Mouse (Mus musculus): ENCODE measurements around the gene Nos3. TPM values are rescaled to one million over a fixed set of nuclear protein-coding genes. Genes with fewer than 3 reads are reported as not detected.

Gene Nos3
- polyA plus RNA-seq, 1 experiment from 2014 or later: 18.8 TPM

DNA sequence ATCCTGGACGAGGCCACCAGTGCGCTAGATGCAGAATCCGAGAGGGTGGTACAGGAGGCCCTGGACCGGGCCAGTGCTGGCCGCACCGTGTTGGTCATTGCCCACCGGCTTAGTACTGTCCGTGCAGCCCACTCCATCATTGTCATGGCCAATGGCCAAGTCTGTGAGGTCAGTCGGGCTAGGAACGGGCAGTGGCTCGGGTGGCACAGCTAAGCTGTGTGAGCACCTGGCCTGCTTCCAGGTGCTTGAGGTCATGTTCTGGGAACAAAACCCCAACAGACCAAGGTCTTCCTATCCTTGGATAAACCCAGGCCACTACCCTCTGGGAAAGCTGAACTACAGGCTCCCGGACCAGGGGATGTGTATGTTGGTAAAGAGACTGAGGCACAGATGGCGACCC is 44.0 kb downstream of the Nos3 start:
- H3K36me3 ChIP-seq: no peaks in the 10 kb centered on the region
- ATAC-seq (ENCODE audit: borderline replicate concordance, extremely low read depth, low FRiP score, low TSS enrichment): no peak

DNA sequence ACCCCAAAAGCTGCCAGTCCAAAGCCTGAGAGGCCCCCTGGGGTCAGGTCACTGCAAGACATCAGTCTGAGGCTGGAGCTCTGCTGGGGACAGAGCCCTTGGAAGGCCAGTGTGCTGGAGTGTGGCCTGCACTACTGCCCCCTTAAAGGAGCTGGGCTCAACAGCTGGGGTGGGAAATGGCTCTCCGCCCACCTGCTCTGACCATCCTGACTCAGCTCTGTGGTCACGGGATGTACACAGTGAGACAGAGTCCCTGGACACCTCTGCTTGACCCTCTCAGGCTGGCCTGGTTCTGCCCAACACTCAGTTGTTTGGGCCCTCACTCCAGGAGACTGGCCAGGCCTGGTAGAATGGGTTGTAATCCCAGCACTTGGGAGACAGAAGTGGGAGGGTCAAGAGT is 44.9 kb downstream of the Nos3 start:
- Histone ChIP-seq H3K27ac (no peak overlapping the region), H3K4me3 (no peak overlapping the region)

More for the DNA sequence above, 44.0 kb downstream of the Nos3 start:
- Histone ChIP-seq H3K27ac (no peak overlapping the region), H3K9ac (no peak overlapping the region), H3K4me2 (no peak overlapping the region), H3K27me3 (no peaks in the 10 kb centered on the region), H3K4me3 (no peak overlapping the region), H3K4me1 (no peaks in the 10 kb centered on the region), H3K9me3 (no peaks in the 10 kb centered on the region)
- WGBS: 83% methylated on average over 13 of the region's 13 CpGs

DNA sequence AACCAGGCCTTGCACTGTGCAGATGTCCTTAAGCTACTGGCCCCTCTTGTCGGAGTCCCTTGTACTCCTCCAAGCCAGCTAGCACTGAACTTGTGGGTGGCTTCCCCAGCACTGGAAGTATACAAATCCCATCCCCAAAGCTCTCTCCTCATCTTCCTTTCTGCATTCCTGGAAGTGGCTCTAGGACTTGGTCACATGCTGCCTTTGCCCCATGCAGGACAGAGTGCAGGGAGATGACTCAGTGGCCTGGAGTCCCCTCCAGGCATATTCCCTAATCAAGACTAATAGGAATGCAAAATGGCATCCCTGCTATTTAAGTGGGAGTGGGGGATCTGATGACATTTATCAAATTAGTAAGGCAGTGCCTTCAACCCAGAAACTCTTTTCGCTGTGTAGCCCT is 47.5 kb downstream of the Nos3 start:
- WGBS: 85% methylated on average over 2 of the region's 2 CpGs
- Histone ChIP-seq H3K27ac (no peak overlapping the region), H3K9ac (no peak overlapping the region), H3K36me3 (no peaks in the 10 kb centered on the region), H3K9me3 (no peaks in the 10 kb centered on the region), H3K4me1 (peaks cover 4% of the 10 kb centered on the region; the same call in 1 of the 2 replicates), H3K4me2 (no peak overlapping the region), H3K4me3 (no peak overlapping the region), H3K27me3 (no peaks in the 10 kb centered on the region)
- no peak for ATAC-seq (ENCODE audit: borderline replicate concordance, extremely low read depth, low FRiP score, low TSS enrichment)

More for the DNA sequence above, 44.9 kb downstream of the Nos3 start:
- Histone ChIP-seq H3K27me3 (no peaks in the 10 kb centered on the region), H3K4me2 (no peak overlapping the region), H3K36me3 (no peaks in the 10 kb centered on the region), H3K4me1 (no peaks in the 10 kb centered on the region), H3K9ac (no peak overlapping the region), H3K9me3 (no peaks in the 10 kb centered on the region)
- 71% methylated on average over 2 of the region's 2 CpGs for WGBS
- ATAC-seq (ENCODE audit: borderline replicate concordance, extremely low read depth, low FRiP score, low TSS enrichment): no peak

DNA sequence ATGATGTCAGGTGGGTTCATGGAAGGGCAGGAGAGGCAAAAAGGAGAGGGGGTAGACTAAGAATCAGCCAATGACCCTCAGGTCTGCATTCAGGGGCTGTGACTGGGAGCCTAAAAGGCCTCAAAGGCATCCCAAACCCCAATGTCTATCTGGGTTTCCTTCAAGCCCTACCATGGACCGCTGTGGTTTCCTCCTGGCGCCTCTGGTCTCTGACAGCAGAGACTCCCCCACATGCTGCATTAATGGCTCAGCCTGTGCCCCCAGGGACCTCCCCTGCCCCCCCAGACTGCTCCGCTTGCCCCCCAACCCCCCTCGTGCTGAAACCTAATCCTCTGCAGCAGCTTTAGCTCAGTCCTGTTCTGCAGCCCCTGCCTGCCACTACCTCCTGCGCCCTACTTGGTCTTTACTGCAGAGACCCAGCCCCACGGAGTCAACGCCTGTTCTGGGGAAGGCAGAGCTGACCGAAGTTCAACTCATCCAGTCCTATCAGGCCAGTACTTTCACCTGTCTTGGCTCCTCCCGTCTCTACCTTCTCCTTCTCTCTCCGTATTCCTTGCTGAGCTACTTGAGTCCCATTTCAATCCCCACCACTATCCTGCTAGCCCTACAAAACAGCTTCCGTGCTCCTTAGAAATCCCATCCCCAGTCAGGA is 48.6 kb downstream of the Nos3 start, which contains the start of gene Asic3:
TSS of gene Asic3 (plus strand) at position 351 of the 652 bp plus-strand sequence.
- Histone ChIP-seq H3K4me3 (no peak within 1 kb of the TSS), H3K27ac (no peak within 1 kb of the TSS), H3K9me3 (no peaks in the 10 kb centered on the region), H3K27me3 (no peaks in the 10 kb centered on the region), H3K4me2 (no peak within 1 kb of the TSS), H3K36me3 (no peaks in the 10 kb centered on the region), H3K9ac (no peak within 1 kb of the TSS), H3K4me1 (peaks cover 4% of the 10 kb centered on the region; the same call in 1 of the 2 replicates)
- no peak for ATAC-seq (ENCODE audit: borderline replicate concordance, extremely low read depth, low FRiP score, low TSS enrichment)
- 32% methylated on average over 11 of the region's 11 CpGs for WGBS

DNA sequence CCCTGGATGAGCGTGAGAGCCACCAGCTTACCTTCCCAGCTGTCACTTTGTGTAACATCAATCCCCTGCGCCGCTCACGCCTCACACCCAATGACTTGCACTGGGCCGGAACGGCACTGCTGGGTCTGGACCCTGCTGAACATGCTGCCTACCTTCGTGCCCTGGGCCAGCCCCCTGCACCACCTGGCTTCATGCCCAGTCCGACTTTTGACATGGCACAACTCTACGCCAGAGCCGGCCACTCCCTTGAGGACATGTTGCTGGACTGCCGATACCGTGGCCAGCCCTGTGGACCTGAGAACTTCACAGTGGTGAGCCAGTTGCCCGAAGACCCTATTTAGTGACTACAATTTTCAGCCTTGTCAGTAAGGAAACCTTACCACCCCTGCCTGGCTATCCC is 49.3 kb downstream of the Nos3 start:
- H3K36me3 ChIP-seq: peaks cover 1% of the 10 kb centered on the region; the same call in 1 of the 2 replicates
- no peak for ATAC-seq (ENCODE audit: borderline replicate concordance, extremely low read depth, low FRiP score, low TSS enrichment)
- no peak overlapping the region for H3K27ac ChIP-seq
- H3K9ac ChIP-seq: no peak overlapping the region
- H3K4me3 ChIP-seq: no peak overlapping the region
- H3K4me1 ChIP-seq: peaks cover 4% of the 10 kb centered on the region; the same call in 1 of the 2 replicates
- H3K4me2 ChIP-seq: no peak overlapping the region
- no peaks in the 10 kb centered on the region for H3K9me3 ChIP-seq
- no peaks in the 10 kb centered on the region for H3K27me3 ChIP-seq
- WGBS: 71% methylated on average over 13 of the region's 13 CpGs

DNA sequence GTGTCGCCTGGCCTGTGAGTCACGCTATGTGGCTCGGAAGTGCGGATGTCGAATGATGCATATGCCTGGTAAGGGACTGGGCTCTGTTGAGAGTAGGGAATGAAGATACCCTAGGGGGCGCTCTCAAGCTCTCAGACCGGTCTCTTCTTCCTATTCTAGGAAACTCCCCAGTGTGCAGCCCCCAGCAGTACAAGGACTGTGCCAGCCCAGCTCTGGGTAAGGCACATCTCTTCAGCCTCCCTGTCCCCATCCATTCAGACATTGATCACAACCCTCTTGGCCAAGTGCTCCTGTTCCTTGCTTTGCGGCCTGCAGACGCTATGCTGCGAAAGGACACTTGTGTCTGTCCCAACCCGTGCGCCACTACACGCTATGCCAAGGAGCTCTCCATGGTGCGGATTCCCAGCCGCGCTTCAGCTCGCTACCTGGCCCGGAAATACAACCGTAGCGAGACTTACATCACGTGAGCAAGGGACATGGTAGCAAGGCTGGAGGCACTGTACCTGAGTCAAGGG is 51.7 kb downstream of the Nos3 start:
- H3K27me3 ChIP-seq: no peaks in the 10 kb centered on the region
- no peak overlapping the region for H3K27ac ChIP-seq
- no peak overlapping the region for H3K4me3 ChIP-seq
- H3K4me2 ChIP-seq: no peak overlapping the region; the same call in 1 of the 2 replicates
- no peak overlapping the region for H3K9ac ChIP-seq
- H3K4me1 ChIP-seq: peaks cover 4% of the 10 kb centered on the region; the same call in 1 of the 2 replicates
- ATAC-seq (ENCODE audit: borderline replicate concordance, extremely low read depth, low FRiP score, low TSS enrichment): peak; percentile 73
- 1% methylated on average over 21 of the region's 21 CpGs for WGBS
- H3K36me3 ChIP-seq: peaks cover 13% of the 10 kb centered on the region
- no peaks in the 10 kb centered on the region for H3K9me3 ChIP-seq

DNA sequence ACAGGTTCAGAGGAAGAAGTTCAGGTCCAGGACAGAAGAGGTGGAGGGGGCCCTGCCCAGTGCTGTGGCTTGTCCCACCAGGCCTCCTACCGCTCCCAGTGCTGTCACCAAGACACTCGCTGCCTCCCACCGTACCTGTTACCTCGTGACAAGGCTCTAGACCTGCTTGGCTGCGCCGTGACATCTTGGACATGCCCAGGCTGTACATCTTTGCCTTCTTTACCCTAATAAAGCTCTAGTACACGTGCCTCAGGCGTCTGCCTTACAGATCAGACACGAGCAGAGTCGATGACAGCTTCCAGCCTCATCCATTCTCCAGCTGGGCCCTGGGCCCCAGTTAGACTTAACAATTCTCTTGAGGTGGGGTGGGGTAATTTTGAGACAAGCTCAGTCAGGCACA is 53.0 kb downstream of the Nos3 start:
- Histone ChIP-seq H3K9ac (no peak overlapping the region), H3K9me3 (no peaks in the 10 kb centered on the region), H3K4me1 (peaks cover 9% of the 10 kb centered on the region), H3K4me3 (no peak overlapping the region), H3K36me3 (peaks cover 13% of the 10 kb centered on the region), H3K27me3 (no peaks in the 10 kb centered on the region), H3K27ac (no peak overlapping the region), H3K4me2 (no peak overlapping the region)
- 84% methylated on average over 10 of the region's 10 CpGs for WGBS
- no peak for ATAC-seq (ENCODE audit: borderline replicate concordance, extremely low read depth, low FRiP score, low TSS enrichment)

DNA sequence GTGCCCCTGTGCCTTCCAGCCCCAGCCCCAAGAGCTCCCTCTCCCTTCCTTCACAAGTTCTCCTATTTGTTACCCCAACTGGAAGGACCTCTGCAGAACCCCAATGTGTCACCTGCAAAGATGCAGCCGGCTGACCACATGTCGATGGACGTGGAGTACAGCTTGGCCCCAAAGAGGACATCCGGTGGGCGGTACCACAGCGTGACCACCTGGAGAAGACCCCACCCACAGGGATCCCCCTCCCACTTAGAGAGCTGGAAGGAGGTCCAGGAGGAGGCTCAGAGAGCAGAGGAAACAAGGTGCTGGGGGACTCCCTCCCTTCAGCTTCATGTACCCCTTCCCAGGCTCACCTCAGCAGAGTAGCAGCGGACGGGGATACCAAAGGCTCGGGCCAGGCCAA is 55.8 kb downstream of the Nos3 start:
- H3K4me1 ChIP-seq: peaks cover 24% of the 10 kb centered on the region
- H3K9ac ChIP-seq: no peak overlapping the region
- H3K9me3 ChIP-seq: no peaks in the 10 kb centered on the region
- H3K4me2 ChIP-seq: no peak overlapping the region
- no peaks in the 10 kb centered on the region for H3K27me3 ChIP-seq
- H3K36me3 ChIP-seq: peaks cover 13% of the 10 kb centered on the region
- H3K4me3 ChIP-seq: no peak overlapping the region
- no peak for ATAC-seq (ENCODE audit: borderline replicate concordance, extremely low read depth, low FRiP score, low TSS enrichment)
- 84% methylated on average over 9 of the region's 9 CpGs for WGBS
- H3K27ac ChIP-seq: no peak overlapping the region

DNA sequence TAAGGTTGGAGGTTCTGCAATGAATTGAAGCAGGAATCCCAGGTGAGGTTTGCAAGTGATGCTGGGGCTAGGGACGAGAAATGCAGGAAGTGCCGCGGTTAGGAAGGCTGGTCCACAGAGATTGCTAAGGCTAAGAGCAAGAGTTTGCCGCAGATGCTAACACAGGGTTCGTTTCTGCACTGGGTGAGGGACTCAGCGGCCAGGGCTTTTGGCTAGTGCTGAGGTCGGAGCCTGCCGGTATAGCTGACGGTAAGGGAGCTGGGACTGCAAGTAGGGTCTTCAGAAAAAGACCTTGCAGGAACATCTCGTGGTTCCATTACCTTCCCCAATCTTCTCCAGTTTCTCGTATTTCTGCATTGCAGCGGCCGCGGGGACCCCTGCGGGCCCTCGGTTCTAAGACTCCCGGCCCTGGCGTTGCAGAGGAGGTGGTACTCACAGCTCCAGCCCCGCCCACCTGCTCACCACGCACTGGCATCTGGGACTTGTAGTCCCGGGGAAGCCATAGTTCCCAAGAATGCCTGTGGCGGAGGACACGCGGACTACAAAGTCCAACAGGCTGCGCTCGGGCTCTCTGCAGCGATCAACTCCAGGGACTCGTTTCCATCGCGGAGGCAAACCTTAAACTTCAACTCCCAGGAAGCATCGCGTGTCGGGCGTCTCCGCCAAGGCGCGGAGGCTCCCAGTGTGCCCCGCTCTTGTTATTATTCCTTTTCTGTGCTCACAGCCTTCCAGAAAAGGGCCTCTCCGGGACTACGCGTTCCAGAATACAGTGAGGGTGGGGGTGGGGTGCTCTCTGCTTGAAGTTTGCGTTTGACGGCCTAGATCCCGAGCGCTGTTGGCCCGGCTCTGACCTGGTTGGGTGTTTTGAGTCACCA is 58.8 kb downstream of the Nos3 start, which contains the start of the genes Cdk5 and Slc4a2:
TSS of gene Cdk5 (minus strand) at position 402 of the 875 bp plus-strand sequence.
TSS of gene Slc4a2 (plus strand) at position 709 of the 875 bp plus-strand sequence.
- H3K4me3 ChIP-seq: peak within 1 kb of the TSS; percentile 77
- H3K4me1 ChIP-seq: peaks cover 47% of the 10 kb centered on the region
- WGBS: under 1% methylated on average over 46 of the region's 46 CpGs
- H3K27ac ChIP-seq: peak within 1 kb of the TSS; percentile 94
- peak; percentile 89 for ATAC-seq (ENCODE audit: borderline replicate concordance, extremely low read depth, low FRiP score, low TSS enrichment)
- peaks cover 13% of the 10 kb centered on the region for H3K36me3 ChIP-seq
- H3K4me2 ChIP-seq: peak within 1 kb of the TSS; percentile 91
- no peaks in the 10 kb centered on the region for H3K27me3 ChIP-seq
- H3K9ac ChIP-seq: peak within 1 kb of the TSS; percentile 75
- H3K9me3 ChIP-seq: no peaks in the 10 kb centered on the region

DNA sequence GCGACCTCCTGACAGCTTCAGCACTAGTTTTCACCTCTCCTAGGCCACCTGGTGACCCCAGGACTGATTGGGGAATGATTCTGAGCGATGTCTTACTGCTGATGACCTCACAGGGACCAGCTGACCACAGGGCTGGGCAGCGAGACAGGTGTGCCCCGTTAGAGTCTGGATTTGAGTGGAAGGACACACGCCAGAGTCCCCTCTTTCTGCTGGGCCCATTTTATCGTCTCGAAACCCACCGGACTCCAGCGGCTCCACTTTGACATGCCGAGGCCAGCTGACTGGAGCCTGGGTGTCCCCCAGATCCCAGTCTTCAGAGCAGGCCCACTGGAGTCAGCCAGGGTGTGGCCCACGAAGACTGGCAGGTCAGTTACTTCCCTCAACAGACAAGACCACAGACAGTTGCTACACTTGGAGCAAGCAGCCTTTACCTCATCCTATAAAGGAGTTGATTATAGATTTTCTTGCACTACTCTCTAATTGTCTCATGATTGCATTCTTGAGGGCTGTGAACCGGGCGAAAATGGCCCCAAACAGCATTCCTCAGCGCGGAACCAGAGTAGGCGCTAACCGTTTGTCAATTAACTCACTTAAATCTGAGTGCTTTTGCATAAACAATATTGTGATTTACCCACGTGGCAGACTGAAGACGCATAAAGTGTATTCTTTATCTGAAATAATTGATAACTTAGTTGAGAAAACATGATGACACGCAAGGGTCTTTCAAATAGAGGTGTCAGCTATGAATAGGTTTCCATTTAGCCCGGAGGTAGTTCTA is 59.6 kb downstream of the Nos3 start:
- Histone ChIP-seq H3K36me3 (peaks cover 9% of the 10 kb centered on the region), H3K9ac (peak overlapping the region; percentile 75), H3K4me1 (peaks cover 55% of the 10 kb centered on the region), H3K27ac (peak overlapping the region; percentile 94), H3K27me3 (no peaks in the 10 kb centered on the region), H3K4me3 (peak overlapping the region; percentile 77), H3K9me3 (no peaks in the 10 kb centered on the region), H3K4me2 (peak overlapping the region; percentile 91)
- 9% methylated on average over 21 of the region's 21 CpGs for WGBS
- peak; percentile 0; the same call in 1 of the 2 replicates for ATAC-seq (ENCODE audit: borderline replicate concordance, extremely low read depth, low FRiP score, low TSS enrichment)

DNA sequence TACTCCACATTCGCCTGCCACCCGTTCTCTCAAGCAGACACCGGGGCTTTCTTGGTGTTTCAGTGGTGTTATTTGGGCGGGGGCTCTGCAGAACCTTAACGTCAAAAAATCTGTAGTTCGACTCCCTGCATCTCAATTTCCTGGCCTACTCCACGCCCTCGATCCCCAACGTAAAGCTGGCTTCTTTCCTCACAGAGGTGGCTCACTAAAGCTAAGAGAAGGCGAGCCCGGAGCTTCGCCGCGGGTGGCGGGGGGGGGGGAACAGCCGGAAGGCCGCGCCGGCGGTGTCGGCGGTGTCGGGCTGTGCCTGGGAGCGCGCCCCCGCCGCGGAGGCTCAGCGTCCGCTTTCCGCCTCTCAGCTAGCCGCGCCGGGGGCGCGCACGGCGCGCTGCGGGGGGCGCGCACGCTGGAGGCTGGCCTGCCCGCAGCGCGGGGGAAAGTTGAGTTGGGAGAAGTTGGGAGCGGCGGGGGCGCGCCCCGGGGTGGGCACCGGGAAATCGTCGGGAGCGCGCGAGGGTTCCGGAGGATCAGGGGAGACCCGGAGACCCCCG is 60.3 kb downstream of the Nos3 start:
- under 1% methylated on average over 58 of the region's 60 CpGs for WGBS
- Histone ChIP-seq H3K27ac (peak overlapping the region; percentile 94), H3K9ac (peak overlapping the region; percentile 75), H3K27me3 (no peaks in the 10 kb centered on the region), H3K4me2 (peak overlapping the region; percentile 91), H3K4me3 (peak overlapping the region; percentile 77), H3K36me3 (peaks cover 9% of the 10 kb centered on the region), H3K4me1 (peaks cover 55% of the 10 kb centered on the region), H3K9me3 (no peaks in the 10 kb centered on the region)
- ATAC-seq (ENCODE audit: borderline replicate concordance, extremely low read depth, low FRiP score, low TSS enrichment): peak; percentile 50
